Mouse (Mus musculus): ENCODE data around the gene Agbl4. TPM values are rescaled to one million over a fixed set of nuclear protein-coding genes. Genes with fewer than 3 reads are reported as not detected.

The Agbl4 gene
- total and polyA plus RNA-seq, 2 experiments = not detected

DNA sequence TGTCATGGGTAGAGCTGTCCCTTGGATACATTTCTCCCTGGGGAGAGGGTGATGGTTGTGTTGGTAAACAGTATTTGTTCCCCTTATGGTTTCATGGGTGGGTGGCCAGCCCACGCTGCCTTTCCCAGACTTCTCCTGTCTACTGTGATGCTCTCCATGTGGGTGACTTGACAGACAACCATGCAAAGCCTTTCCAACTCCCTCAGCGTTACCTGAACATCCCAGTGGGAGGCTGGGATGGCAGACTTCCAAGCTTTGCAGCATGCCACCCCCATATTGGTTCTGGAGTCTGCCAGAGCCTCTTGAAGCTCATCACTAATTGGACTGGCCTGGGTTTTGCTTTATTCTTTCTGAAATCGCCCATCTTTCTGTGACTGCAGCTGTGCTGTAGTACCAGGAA, 1101.3 kb downstream of the Agbl4 start:
- Histone ChIP-seq H3K36me3 (ENCODE audit: control insufficient read depth, insufficient read depth, low read length) (no peaks in the 10 kb centered on the region), H3K9ac (ENCODE audit: low read depth, low read length) (no peak overlapping the region), H3K79me2 (ENCODE audit: control insufficient read depth, insufficient read depth, low read length) (no peaks in the 10 kb centered on the region), H3K27ac (replicated peaks; ENCODE audit: insufficient read depth, low read depth, low read length) (no peak overlapping the region), H3K4me1 (ENCODE audit: control insufficient read depth, insufficient read depth, low read length) (no peaks in the 10 kb centered on the region), H3K27me3 (ENCODE audit: control insufficient read depth, insufficient read depth, low read length) (no peaks in the 10 kb centered on the region), H3K4me3 (ENCODE audit: insufficient read depth, low read depth, low read length) (no peak overlapping the region)
- WGBS = 54% methylated on average over 3 of the region's 3 CpGs
- no peak for DNase-seq (ENCODE audit: extremely low read depth, low read depth, low spot score)
- TF ChIP-seq CTCF (IDR thresholded peaks at IDR 0.05; ENCODE audit: low read depth, low read length) (no peak), POLR2A (IDR thresholded peaks at IDR 0.05; ENCODE audit: extremely low read depth, insufficient read depth, low read length) (no peak)

DNA sequence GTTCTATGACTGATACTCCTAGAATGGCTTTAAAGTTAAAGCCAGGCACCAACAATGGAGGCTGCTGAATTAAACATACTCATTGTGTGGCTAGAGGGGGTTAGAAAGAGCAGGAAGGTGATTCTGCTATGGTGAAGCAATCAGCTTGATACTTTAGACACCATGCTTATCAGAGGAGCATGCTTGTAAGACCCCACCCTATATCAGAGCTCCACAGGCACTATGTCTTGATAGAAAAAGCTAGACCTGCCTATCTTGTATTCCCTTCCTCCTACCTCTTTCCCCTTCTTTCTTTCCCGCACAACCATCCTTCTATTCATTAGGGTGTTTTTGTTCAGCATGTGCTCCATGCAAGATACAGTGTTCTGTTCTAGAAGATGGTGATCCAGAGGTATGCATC, 1104.0 kb downstream of the Agbl4 start:
- DNase-seq (ENCODE audit: extremely low read depth, low read depth, low spot score) = no peak
- H3K4me3 ChIP-seq (ENCODE audit: insufficient read depth, low read depth, low read length) = no peak overlapping the region
- no peaks in the 10 kb centered on the region for H3K4me1 ChIP-seq (ENCODE audit: control insufficient read depth, insufficient read depth, low read length)
- H3K9ac ChIP-seq (ENCODE audit: low read depth, low read length) = no peak overlapping the region
- no peaks in the 10 kb centered on the region for H3K79me2 ChIP-seq (ENCODE audit: control insufficient read depth, insufficient read depth, low read length)
- TF ChIP-seq CTCF (IDR thresholded peaks at IDR 0.05; ENCODE audit: low read depth, low read length) = no peak
- H3K27ac ChIP-seq (replicated peaks; ENCODE audit: insufficient read depth, low read depth, low read length) = no peak overlapping the region
- H3K27me3 ChIP-seq (ENCODE audit: control insufficient read depth, insufficient read depth, low read length) = no peaks in the 10 kb centered on the region
- no peaks in the 10 kb centered on the region for H3K36me3 ChIP-seq (ENCODE audit: control insufficient read depth, insufficient read depth, low read length)
- 81% methylated on average over 1 of the region's 1 CpGs for WGBS

DNA sequence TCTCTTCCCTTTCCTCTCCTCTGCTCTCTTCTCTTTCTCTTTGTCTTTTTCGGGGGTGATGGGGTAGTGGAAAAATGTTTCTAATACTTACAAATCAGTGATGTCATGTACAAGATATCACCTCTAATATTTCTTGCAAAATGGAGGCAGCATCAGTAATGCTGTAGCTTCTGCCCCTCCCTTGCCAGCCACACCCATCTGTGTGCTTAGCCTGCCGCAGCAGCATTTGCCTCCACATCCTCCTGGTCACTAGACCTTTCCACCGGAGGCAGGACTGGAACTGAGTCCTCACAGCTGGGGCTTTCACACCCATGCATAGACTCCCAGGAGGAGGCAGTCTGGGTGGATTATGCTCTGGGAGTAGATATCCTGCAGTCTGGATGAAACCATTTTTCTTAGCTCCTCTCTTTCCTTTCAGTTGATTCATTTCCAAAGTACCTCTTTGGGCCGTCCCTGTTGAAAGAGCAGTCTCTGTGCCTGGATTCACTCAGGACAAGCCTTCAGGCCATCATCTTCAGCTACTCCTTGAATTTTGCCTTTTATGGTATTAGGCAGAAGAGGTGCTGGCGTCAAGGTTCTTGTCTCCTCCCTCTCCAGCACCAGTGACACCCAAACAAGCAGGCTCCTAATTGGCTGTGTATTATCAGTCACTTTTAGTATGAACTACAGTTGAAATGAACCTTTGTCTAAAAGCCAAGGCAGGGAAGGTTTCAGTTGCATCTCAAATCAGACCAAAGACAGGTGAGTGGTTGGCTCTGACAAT, 1105.7 kb downstream of the Agbl4 start:
- Histone ChIP-seq H3K36me3 (ENCODE audit: control insufficient read depth, insufficient read depth, low read length) (no peaks in the 10 kb centered on the region), H3K27ac (replicated peaks; ENCODE audit: insufficient read depth, low read depth, low read length) (no peak overlapping the region), H3K9ac (ENCODE audit: low read depth, low read length) (no peak overlapping the region), H3K79me2 (ENCODE audit: control insufficient read depth, insufficient read depth, low read length) (no peaks in the 10 kb centered on the region), H3K4me3 (ENCODE audit: insufficient read depth, low read depth, low read length) (no peak overlapping the region), H3K27me3 (ENCODE audit: control insufficient read depth, insufficient read depth, low read length) (no peaks in the 10 kb centered on the region), H3K4me1 (ENCODE audit: control insufficient read depth, insufficient read depth, low read length) (no peaks in the 10 kb centered on the region)
- no peak for DNase-seq (ENCODE audit: extremely low read depth, low read depth, low spot score)
- TF ChIP-seq POLR2A (IDR thresholded peaks at IDR 0.05; ENCODE audit: extremely low read depth, insufficient read depth, low read length) (no peak), CTCF (IDR thresholded peaks at IDR 0.05; ENCODE audit: low read depth, low read length) (no peak)
- WGBS = 66% methylated on average over 5 of the region's 5 CpGs

DNA sequence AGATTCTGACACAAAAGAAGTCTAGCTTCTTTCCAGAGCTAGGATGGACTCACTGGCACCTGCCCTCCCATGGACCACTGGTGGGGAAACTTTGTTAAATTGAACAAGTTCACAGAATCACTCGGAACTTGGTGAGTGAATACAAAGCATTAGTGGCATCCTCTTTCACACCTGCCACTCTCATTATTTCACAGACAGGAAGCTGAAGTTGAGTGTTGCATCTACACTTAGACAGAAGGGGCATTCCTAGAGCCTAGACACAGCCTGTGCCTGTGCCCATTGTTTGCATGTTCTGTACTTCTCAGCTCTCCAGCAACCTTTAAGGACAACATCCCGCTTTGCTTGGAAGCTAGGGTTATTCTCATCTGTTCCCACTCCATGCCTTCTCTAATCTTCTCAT, 1107.5 kb downstream of the Agbl4 start:
- 98% methylated on average over 2 of the region's 2 CpGs for WGBS
- Histone ChIP-seq H3K9ac (ENCODE audit: low read depth, low read length) (no peak overlapping the region), H3K4me3 (ENCODE audit: insufficient read depth, low read depth, low read length) (no peak overlapping the region), H3K27me3 (ENCODE audit: control insufficient read depth, insufficient read depth, low read length) (no peaks in the 10 kb centered on the region), H3K79me2 (ENCODE audit: control insufficient read depth, insufficient read depth, low read length) (no peaks in the 10 kb centered on the region), H3K4me1 (ENCODE audit: control insufficient read depth, insufficient read depth, low read length) (no peaks in the 10 kb centered on the region), H3K36me3 (ENCODE audit: control insufficient read depth, insufficient read depth, low read length) (no peaks in the 10 kb centered on the region), H3K27ac (replicated peaks; ENCODE audit: insufficient read depth, low read depth, low read length) (no peak overlapping the region)
- no peak for TF ChIP-seq POLR2A (IDR thresholded peaks at IDR 0.05; ENCODE audit: extremely low read depth, insufficient read depth, low read length)
- TF ChIP-seq CTCF (IDR thresholded peaks at IDR 0.05; ENCODE audit: low read depth, low read length) = no peak
- DNase-seq (ENCODE audit: extremely low read depth, low read depth, low spot score) = no peak

DNA sequence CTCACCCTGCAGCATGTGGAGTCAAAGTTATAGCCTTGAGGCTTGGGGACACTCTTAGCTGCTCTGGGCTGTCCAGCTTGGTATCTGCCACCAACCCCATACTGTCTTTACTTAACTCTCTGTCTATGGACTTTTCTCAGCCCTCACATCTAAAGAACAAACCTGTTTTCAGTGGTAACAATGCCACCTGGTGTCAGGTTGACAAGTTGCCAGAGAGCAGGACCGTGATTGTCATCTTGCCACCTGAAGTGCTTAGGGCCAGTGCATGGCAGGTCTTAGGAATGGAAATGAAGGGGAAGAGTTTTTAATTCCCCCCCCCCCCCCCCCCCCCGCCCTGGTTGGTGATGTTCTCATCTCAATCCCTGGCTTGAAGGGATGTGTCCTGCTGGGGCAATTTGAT, 1112.7 kb downstream of the Agbl4 start:
- WGBS = 5% methylated on average over 2 of the region's 2 CpGs
- TF ChIP-seq POLR2A (IDR thresholded peaks at IDR 0.05; ENCODE audit: extremely low read depth, insufficient read depth, low read length) (no peak), CTCF (IDR thresholded peaks at IDR 0.05; ENCODE audit: low read depth, low read length) (no peak)
- H3K36me3 ChIP-seq (ENCODE audit: control insufficient read depth, insufficient read depth, low read length) = no peaks in the 10 kb centered on the region
- DNase-seq (ENCODE audit: extremely low read depth, low read depth, low spot score) = no peak
- H3K4me1 ChIP-seq (ENCODE audit: control insufficient read depth, insufficient read depth, low read length) = no peaks in the 10 kb centered on the region
- H3K4me3 ChIP-seq (ENCODE audit: insufficient read depth, low read depth, low read length) = no peak overlapping the region
- H3K27ac ChIP-seq (replicated peaks; ENCODE audit: insufficient read depth, low read depth, low read length) = no peak overlapping the region
- no peaks in the 10 kb centered on the region for H3K27me3 ChIP-seq (ENCODE audit: control insufficient read depth, insufficient read depth, low read length)
- no peaks in the 10 kb centered on the region for H3K79me2 ChIP-seq (ENCODE audit: control insufficient read depth, insufficient read depth, low read length)
- no peak overlapping the region for H3K9ac ChIP-seq (ENCODE audit: low read depth, low read length)

DNA sequence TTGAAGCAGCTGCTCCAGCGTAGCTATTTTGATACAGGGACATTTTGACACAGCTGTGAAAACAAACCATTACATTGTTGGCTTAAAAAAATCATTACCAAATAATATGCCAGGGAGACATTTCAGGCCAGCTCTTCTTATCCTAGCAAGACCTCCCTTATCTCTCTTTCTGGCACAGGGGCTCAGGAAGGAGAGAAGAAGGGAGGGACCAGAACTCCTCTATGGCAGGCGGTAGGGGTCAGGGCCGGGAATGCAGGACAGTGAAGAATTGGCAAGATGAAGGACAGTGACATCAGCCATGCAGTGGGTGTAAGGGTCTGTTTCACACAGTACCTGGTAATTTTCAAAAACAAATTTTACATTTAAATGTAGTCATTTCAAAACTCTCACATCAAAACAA, 1116.5 kb downstream of the Agbl4 start:
- 0 out of 2 replicates have a peak, but pooled peaks cover 3% of the 10 kb centered on the region for H3K27me3 ChIP-seq (ENCODE audit: control insufficient read depth, insufficient read depth, low read length)
- H3K27ac ChIP-seq (replicated peaks; ENCODE audit: insufficient read depth, low read depth, low read length) = no peak overlapping the region
- no peaks in the 10 kb centered on the region for H3K79me2 ChIP-seq (ENCODE audit: control insufficient read depth, insufficient read depth, low read length)
- TF ChIP-seq CTCF (IDR thresholded peaks at IDR 0.05; ENCODE audit: low read depth, low read length) (no peak), POLR2A (IDR thresholded peaks at IDR 0.05; ENCODE audit: extremely low read depth, insufficient read depth, low read length) (no peak)
- H3K4me1 ChIP-seq (ENCODE audit: control insufficient read depth, insufficient read depth, low read length) = no peaks in the 10 kb centered on the region
- no peak overlapping the region for H3K9ac ChIP-seq (ENCODE audit: low read depth, low read length)
- no peaks in the 10 kb centered on the region for H3K36me3 ChIP-seq (ENCODE audit: control insufficient read depth, insufficient read depth, low read length)
- WGBS = 58% methylated on average over 3 of the region's 3 CpGs
- no peak for DNase-seq (ENCODE audit: extremely low read depth, low read depth, low spot score)
- no peak overlapping the region for H3K4me3 ChIP-seq (ENCODE audit: insufficient read depth, low read depth, low read length)

Data from liver, adult 2 months (tissue).